Mouse (Mus musculus): Measurements from ENCODE around the gene Orc1. TPM values are rescaled to one million over a fixed set of nuclear protein-coding genes. Genes with fewer than 3 reads are reported as not detected.

Gene Orc1
- 18.4 and 18.5 TPM in 2 replicates for polyA plus RNA-seq (2016; fragmentation: Nextera tagmentation; extraction: Ambion mirVana)

DNA sequence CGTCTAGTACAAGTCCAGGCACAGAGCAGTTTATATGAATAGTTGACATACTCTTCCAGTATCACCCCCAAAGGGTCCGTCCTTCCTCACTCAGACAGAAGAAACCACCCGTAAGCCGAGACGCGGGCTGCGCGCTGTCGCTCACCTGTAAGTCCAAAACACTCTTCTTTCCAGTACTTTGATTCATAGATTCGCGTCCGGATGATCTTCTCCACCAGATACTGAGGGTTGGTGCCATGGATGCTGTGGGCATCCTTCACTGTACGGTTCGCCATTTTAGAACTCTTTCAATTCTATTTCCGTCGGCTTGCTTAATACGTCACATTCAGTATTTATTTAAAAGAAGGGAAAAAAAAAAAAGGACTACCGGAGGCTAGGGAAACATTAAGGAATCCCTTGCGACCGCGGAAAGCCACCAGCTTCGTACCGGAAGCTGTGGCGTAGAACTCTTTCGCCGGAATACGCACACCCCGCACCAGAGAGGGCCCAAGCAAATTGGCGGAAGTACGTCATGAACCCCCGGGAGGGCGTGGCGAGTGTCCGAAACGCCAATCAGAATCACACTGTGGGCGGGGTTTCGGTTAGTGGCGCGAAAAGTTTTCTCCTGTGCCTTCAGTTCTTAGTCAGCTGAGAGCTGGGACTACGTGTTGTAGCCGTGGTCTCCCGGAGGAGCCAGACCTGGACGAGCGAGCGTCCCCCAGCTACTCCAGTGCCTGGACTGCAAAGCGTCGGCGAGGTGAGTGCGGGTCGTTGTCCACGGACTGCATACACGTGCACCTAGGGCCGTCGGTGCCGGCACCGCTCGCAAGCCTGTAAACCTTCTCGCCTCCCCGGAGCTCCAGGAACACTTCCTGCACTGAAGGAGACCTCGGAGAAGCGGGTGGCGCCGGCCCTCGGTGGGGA lies at the start of gene Orc1, which contains the start of gene Prpf38a:
Gene Orc1 (plus strand): TSS at position 584 of the 903 bp plus-strand sequence.
Gene Prpf38a (minus strand): TSS at position 497 of the 903 bp plus-strand sequence.
- H3K27ac ChIP-seq, result peak within 1 kb of the TSS; percentile 82
- H3K36me3 ChIP-seq, result peaks cover 28% of the 10 kb centered on the region
- peak within 1 kb of the TSS; percentile 78 for H3K4me3 ChIP-seq (replicated peaks)
- no peaks in the 10 kb centered on the region for H3K27me3 ChIP-seq
- peak within 1 kb of the TSS; percentile 86 for H3K4me2 ChIP-seq
- WGBS, result under 1% methylated on average over 64 of the region's 64 CpGs
- ATAC-seq (ENCODE audit: insufficient number of reproducible peaks, insufficient read depth, low FRiP score, low TSS enrichment, low read depth), result peak; percentile 98
- H3K9me3 ChIP-seq, result no peaks in the 10 kb centered on the region
- H3K9ac ChIP-seq (replicated peaks), result peak within 1 kb of the TSS; percentile 77
- H3K4me1 ChIP-seq (replicated peaks), result peaks cover 21% of the 10 kb centered on the region

DNA sequence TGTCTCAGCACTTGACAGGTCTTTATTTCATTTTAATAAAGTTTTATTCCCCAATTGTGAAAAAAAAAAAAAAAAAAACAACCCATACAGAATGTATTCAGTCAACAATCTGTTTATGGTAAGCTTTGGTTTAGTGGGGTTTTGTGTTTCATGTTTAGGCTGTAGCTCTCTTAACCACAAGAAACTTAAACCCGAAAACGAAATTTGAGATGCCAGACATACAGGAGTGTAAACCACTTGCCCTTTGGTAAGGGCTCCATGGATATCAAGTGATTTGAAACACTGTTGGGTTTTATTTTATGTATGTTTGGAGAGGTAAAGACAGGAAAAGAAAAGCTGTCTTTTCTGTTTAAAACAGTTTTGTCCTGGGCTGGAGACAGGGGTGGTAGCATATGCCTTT lies 39.5 kb upstream of the Orc1 start:
- 73% methylated on average over 2 of the region's 2 CpGs for WGBS
- no peak for ATAC-seq (ENCODE audit: insufficient number of reproducible peaks, insufficient read depth, low FRiP score, low TSS enrichment, low read depth)

DNA sequence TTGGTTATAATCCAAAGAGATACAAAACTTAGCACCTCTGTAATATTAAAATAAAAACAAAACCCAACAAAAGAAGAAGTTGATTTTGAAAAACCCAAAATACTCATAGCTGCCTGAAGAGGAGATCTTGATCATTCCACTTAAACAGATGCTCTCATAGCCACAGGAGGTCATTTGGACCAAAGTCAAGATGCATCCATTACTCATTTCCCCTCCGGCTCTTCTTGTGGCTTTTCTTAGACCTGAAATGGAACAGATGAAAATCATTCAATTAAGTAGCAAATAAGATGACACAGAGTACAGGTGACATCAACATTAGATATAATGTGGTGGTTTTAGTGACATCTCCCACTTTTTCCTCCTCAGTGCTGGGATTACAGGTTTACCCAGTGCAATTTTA lies 14.2 kb upstream of the Orc1 start:
- Histone ChIP-seq H3K4me3 (replicated peaks) (no peak overlapping the region), H3K9me3 (no peaks in the 10 kb centered on the region), H3K9ac (replicated peaks) (no peak overlapping the region), H3K4me2 (no peak overlapping the region), H3K4me1 (replicated peaks) (no peaks in the 10 kb centered on the region), H3K27me3 (no peaks in the 10 kb centered on the region), H3K27ac (no peak overlapping the region), H3K36me3 (peaks cover 92% of the 10 kb centered on the region)
- ATAC-seq (ENCODE audit: insufficient number of reproducible peaks, insufficient read depth, low FRiP score, low TSS enrichment, low read depth), result no peak
- 93% methylated on average over 1 of the region's 1 CpGs for WGBS

More for the DNA sequence above, 39.5 kb upstream of the Orc1 start:
- H3K27me3 ChIP-seq, result no peaks in the 10 kb centered on the region
- no peak overlapping the region for H3K4me2 ChIP-seq
- H3K4me1 ChIP-seq (replicated peaks), result no peaks in the 10 kb centered on the region
- H3K9me3 ChIP-seq, result no peaks in the 10 kb centered on the region
- H3K36me3 ChIP-seq, result peaks cover 43% of the 10 kb centered on the region
- no peak overlapping the region for H3K4me3 ChIP-seq (replicated peaks)
- H3K27ac ChIP-seq, result no peak overlapping the region
- no peak overlapping the region for H3K9ac ChIP-seq (replicated peaks)

DNA sequence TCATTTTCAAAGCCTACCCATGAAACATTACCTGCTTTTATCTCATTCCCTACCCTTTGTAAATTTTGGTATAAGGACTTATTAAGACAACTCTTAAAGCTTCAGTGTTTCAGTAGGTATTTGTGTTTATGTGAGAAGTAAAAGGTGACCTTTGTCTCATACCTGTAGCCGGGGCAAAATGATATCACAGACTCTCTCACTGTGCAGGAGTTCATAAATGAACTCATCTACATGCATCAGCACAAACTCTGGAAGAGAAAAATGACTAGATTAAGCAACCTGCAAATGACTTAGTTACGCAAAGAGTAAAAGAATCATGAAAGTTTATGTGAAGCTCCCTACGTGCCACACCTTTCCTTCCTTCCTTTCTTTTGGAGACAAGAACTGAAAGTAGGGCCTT lies 6.6 kb upstream of the Orc1 start:
- ATAC-seq (ENCODE audit: insufficient number of reproducible peaks, insufficient read depth, low FRiP score, low TSS enrichment, low read depth), result no peak
- Histone ChIP-seq H3K36me3 (peaks cover 73% of the 10 kb centered on the region), H3K9ac (replicated peaks) (no peak overlapping the region), H3K27me3 (no peaks in the 10 kb centered on the region), H3K27ac (no peak overlapping the region), H3K4me1 (replicated peaks) (peaks cover 6% of the 10 kb centered on the region), H3K4me2 (no peak overlapping the region), H3K4me3 (replicated peaks) (no peak overlapping the region), H3K9me3 (no peaks in the 10 kb centered on the region)
- WGBS, result 91% methylated on average over 3 of the region's 3 CpGs

DNA sequence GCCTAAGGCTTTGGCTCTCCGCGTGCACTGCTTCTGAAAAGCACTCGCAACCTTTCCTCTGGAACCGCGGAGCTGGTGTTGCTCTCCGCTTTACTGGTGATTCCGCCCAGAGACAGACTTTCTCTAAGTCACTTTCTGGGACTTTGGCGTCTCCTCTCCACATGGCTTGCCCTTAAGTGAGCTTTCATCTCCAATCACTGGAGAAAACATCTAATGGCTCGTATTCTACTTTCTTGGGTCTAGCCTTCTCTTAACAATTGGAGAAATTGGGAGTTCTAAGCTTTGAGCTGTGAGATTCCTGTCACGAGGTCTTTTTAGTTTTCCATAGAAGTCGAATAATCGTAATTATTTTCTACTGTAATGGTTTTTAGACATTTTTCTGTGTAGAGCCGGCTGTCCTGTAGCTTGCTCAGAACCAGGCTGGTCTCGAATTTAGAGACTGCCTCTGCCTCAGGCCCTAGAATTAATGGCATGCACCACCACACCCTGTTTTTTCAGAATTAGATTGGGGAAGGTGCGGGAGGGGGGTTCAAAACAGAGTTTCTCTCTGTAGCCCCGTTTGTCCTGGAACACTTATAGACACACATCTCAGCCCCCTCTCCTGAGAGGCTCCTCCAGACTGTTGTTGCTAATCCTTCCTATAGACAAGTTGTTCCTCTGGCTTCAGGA lies 654 bp downstream of the Orc1 start:
- H3K4me3 ChIP-seq (replicated peaks), result peak overlapping the region; percentile 78
- 0 out of 2 replicates have a peak, but pooled peaks have one; percentile 24 for ATAC-seq (ENCODE audit: insufficient number of reproducible peaks, insufficient read depth, low FRiP score, low TSS enrichment, low read depth)

DNA sequence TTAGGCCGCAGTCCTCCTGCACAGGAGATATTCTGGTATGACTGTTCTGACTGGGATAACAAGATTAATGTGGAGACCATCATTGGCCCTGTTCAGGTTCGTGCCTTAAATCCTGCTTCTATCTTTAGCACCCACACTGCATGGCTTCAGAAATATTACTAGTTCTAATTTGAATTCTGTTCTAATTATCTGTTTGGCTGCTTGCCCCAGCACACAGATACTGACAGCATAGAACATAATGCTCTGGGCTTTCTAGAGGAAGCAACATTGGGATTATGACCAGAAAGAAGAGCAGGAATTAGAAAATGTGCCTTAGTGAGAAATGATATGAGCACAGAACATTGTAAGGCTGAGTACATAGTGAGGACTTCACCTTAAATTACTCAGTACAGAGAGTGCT lies 14.2 kb downstream of the Orc1 start:
- WGBS, result 99% methylated on average over 2 of the region's 2 CpGs
- Histone ChIP-seq H3K4me3 (replicated peaks) (no peak overlapping the region), H3K9ac (replicated peaks) (no peak overlapping the region), H3K36me3 (peaks cover 47% of the 10 kb centered on the region), H3K4me2 (no peak overlapping the region), H3K27ac (no peak overlapping the region), H3K9me3 (no peaks in the 10 kb centered on the region), H3K27me3 (no peaks in the 10 kb centered on the region), H3K4me1 (replicated peaks) (no peaks in the 10 kb centered on the region)
- ATAC-seq (ENCODE audit: insufficient number of reproducible peaks, insufficient read depth, low FRiP score, low TSS enrichment, low read depth), result no peak

More for the DNA sequence above, 654 bp downstream of the Orc1 start:
- Histone ChIP-seq H3K27ac (peak overlapping the region; percentile 82), H3K36me3 (peaks cover 23% of the 10 kb centered on the region), H3K4me1 (replicated peaks) (peaks cover 21% of the 10 kb centered on the region), H3K4me2 (peak overlapping the region; percentile 83), H3K9me3 (no peaks in the 10 kb centered on the region), H3K27me3 (no peaks in the 10 kb centered on the region), H3K9ac (replicated peaks) (peak overlapping the region; percentile 77)
- 1% methylated on average over 16 of the region's 16 CpGs for WGBS

DNA sequence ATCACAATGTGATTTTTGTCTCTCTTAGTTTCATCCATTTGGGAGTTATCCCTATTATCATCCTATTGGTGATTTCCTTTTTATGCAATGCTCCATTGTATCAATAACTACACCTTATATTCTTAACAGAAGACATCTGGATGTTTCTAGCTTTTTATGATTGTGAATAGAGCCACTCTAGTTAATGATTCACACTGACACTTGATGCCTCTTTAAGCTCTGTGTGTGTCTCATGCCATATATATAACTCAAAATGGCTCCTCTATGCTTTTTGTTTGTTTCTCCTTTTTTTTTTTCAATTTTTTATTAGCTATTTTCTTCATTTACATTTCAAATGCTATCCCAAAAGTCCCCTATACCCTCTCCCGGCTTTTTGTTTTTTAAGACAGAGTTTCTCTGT lies 16.6 kb downstream of the Orc1 start:
- Histone ChIP-seq H3K4me2 (no peak overlapping the region), H3K9ac (replicated peaks) (no peak overlapping the region), H3K27ac (no peak overlapping the region), H3K4me1 (replicated peaks) (no peaks in the 10 kb centered on the region), H3K36me3 (peaks cover 66% of the 10 kb centered on the region), H3K4me3 (replicated peaks) (no peak overlapping the region), H3K9me3 (no peaks in the 10 kb centered on the region), H3K27me3 (no peaks in the 10 kb centered on the region)
- WGBS, result 78% methylated on average over 1 of the region's 1 CpGs
- no peak for ATAC-seq (ENCODE audit: insufficient number of reproducible peaks, insufficient read depth, low FRiP score, low TSS enrichment, low read depth)

DNA sequence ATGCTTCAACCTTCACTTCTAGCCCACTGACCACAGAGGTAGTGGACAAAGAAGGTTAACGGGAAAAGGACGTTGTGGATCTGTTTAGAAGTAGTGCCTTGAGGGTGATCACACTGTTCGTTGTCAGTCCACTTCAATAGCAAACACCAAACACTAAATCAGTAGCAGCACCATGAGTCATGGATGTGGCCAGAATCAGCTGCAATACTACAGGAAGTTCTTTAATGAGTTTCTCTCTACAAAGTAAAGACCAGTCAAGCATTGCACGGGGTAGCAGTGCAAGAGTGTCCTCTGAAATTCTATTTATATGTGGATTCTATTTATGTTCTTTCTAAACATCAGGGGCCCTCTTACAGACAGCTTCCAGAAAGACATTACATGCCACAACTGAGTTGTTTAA lies 19.1 kb downstream of the Orc1 start:
- 89% methylated on average over 4 of the region's 4 CpGs for WGBS
- H3K4me1 ChIP-seq (replicated peaks), result no peaks in the 10 kb centered on the region
- peaks cover 73% of the 10 kb centered on the region for H3K36me3 ChIP-seq
- no peak overlapping the region for H3K27ac ChIP-seq
- peaks cover 6% of the 10 kb centered on the region; the same call in 1 of the 2 replicates for H3K9me3 ChIP-seq
- H3K9ac ChIP-seq (replicated peaks), result no peak overlapping the region
- no peak overlapping the region for H3K4me3 ChIP-seq (replicated peaks)
- no peak for ATAC-seq (ENCODE audit: insufficient number of reproducible peaks, insufficient read depth, low FRiP score, low TSS enrichment, low read depth)
- no peak overlapping the region for H3K4me2 ChIP-seq
- no peaks in the 10 kb centered on the region for H3K27me3 ChIP-seq

DNA sequence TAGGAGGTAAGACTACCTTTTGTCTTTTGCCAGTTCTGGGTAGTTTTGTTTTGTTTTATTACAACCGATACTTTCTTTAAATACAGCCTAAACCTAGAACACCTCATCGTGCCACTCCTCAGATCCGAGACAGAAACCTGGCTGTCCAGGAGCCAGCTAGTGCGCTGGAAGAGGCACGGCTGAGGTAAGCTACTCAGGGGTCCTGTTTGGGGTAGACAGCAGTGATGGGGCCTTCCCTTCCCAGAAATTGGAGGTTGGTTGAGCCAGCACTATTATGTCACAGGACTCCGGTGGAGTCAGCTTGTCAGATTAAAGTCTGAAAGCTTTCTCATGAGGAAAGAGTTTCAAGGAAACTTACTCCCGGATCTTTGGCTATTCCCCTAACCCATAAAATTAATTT lies 22.6 kb downstream of the Orc1 start:
- no peaks in the 10 kb centered on the region for H3K27me3 ChIP-seq
- H3K4me2 ChIP-seq, result no peak overlapping the region
- WGBS, result 96% methylated on average over 7 of the region's 7 CpGs
- H3K9ac ChIP-seq (replicated peaks), result no peak overlapping the region
- H3K27ac ChIP-seq, result no peak overlapping the region
- no peak overlapping the region for H3K4me3 ChIP-seq (replicated peaks)
- H3K4me1 ChIP-seq (replicated peaks), result no peaks in the 10 kb centered on the region
- H3K9me3 ChIP-seq, result peaks cover 8% of the 10 kb centered on the region; the same call in 1 of the 2 replicates
- H3K36me3 ChIP-seq, result peaks cover 83% of the 10 kb centered on the region
- no peak for ATAC-seq (ENCODE audit: insufficient number of reproducible peaks, insufficient read depth, low FRiP score, low TSS enrichment, low read depth)

DNA sequence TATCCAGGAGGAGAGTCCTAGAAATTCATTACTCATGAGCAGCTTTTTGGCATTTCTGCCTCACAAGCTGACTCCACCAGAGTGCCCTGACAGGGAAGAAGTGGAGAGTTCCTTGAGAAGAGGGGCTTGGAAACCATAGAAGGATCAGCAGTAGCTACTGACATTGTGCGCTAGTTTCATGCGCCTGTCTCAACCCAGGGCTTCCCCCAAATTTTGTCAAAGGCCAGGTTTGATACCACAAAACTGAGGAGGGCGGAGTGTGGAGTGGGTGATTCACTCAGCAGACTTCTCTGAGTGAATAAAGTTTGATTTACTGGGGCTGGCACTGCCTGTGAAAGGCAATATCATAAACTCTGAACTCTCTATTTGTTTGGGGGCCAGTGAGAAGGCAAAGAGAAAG lies 29.4 kb downstream of the Orc1 start:
- WGBS, result 90% methylated on average over 3 of the region's 3 CpGs
- peaks cover 67% of the 10 kb centered on the region for H3K36me3 ChIP-seq
- H3K9ac ChIP-seq (replicated peaks), result no peak overlapping the region
- no peaks in the 10 kb centered on the region for H3K9me3 ChIP-seq
- no peak overlapping the region for H3K4me2 ChIP-seq
- H3K27me3 ChIP-seq, result no peaks in the 10 kb centered on the region
- no peak overlapping the region for H3K4me3 ChIP-seq (replicated peaks)
- ATAC-seq (ENCODE audit: insufficient number of reproducible peaks, insufficient read depth, low FRiP score, low TSS enrichment, low read depth), result no peak
- H3K27ac ChIP-seq, result no peak overlapping the region
- no peaks in the 10 kb centered on the region for H3K4me1 ChIP-seq (replicated peaks)

DNA sequence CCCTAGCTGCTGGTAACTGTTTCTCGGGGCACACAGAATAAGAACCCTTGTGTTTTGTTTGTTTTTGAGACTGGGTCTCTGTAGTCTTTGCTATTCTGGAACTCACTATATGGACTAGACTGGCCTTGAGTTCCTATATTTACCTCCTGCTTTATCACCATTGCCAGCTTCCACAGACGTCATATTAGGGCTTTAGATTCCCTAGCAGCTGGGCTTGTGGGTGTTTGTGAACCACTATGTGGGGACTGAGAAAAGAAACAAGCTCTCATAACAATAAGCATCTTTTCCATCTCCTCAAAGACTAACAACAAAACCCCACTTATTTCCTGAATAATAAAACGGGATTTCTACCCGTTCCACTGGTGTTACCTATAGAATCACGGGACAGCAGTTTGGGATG lies 31.7 kb downstream of the Orc1 start:
- H3K9ac ChIP-seq (replicated peaks), result no peak overlapping the region
- H3K36me3 ChIP-seq, result peaks cover 63% of the 10 kb centered on the region
- ATAC-seq (ENCODE audit: insufficient number of reproducible peaks, insufficient read depth, low FRiP score, low TSS enrichment, low read depth), result no peak
- no peaks in the 10 kb centered on the region for H3K9me3 ChIP-seq
- no peaks in the 10 kb centered on the region for H3K4me1 ChIP-seq (replicated peaks)
- WGBS, result 89% methylated on average over 5 of the region's 5 CpGs
- H3K4me3 ChIP-seq (replicated peaks), result no peak overlapping the region
- H3K27ac ChIP-seq, result no peak overlapping the region
- no peaks in the 10 kb centered on the region for H3K27me3 ChIP-seq
- H3K4me2 ChIP-seq, result no peak overlapping the region
